Mouse (Mus musculus): ENCODE measurements around the gene Xpnpep1.
A peak's percentile ranks its signal among the peaks of the same experiment; 100 is the strongest.

Gene Xpnpep1

GRCm38 (mm10) chr19:53030279-53030678 is 9.7 kb downstream of the Xpnpep1 start:
- no peak for DNase-seq

DNA sequence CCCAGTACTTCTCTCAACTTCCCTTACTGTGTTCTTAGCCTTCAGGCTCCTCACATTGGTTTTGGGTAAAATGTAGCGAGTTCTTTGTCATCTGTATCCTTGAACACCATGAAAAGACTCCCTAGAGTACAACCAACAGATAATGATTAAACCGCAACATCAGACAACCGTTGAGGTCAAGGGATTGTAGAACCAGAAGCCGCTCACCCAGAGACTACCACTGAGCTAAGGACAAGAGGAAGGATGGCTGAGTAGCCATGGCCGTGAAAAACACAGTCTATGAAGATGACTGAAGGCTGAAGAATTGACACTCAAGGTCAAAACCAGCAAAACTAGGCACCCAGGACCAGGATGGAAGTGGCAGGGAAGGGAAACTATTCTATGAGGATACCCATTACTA is 10.3 kb downstream of the Xpnpep1 start:
- no peak for DNase-seq

DNA sequence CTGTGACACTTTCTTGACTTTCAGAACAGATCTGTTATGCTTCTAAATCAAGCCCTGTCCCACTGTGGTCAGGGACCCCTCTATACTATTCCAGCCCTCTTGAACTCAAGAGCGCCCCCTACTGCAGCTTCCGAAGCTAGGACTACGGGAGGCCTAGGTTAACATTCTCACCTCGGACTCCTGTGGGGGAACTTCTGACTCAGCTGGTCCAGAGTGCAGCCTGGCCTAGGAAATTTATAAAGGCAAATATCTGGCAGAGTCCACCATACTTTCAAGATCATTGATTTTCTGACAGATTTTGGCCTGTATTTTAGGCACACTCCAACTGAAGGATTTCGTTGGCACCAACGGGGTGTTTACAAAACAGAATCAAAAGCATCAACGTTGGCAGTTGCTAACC is 11.0 kb downstream of the Xpnpep1 start:
- no peak for DNase-seq

- DNase-seq = no peak
Measured at GRCm38 (mm10) chr19:53028216-53028615, 11.8 kb downstream of the Xpnpep1 start.

DNA sequence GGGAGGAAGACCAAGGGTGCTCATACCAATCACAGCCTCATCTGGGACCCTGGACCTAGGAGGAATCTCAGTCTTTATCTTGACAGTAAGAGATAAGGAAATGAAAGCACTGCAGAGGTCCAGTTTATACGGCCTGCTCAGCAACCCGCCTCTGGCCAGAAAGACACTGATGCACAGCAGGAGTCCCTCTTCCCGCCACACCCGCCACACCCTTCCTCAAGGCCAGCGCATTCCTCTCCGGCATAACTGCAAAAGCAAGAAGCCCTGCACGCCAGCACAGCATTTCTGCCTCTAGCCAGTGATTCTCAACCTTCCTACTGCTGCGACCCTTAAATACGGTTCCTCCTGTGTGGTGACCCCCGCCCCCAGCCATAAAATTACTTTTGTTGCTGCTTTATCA is 16.8 kb downstream of the Xpnpep1 start:
- no peak for DNase-seq

DNA sequence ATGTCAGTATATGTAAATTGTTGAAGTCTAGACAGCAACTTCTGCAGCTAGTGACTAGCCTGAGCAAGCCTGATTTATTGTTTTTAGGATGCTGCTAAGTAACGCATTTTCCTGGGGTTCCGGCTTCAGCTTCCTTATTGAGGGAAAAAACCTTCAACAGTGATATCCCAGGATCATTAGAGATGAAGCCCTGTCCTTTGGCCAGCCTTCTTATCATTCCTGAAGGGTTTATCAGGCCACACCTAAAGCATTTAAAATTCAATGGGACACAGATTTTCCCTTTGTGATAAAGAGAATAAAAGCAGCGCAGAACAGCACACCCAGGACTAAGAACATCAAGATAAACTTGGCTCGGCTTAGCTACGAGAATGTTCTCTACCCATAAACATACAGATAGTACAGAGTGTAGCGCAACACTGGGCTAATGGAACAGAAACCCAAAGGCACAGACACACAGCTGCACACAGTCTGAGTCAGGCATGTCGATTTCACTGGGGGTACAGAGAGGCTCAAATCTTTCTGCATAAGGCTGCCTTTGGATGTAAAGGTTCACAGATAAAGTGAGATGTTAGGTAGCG is 17.9 kb downstream of the Xpnpep1 start:
- no peak for DNase-seq

- no peak for DNase-seq
Measured at GRCm38 (mm10) chr19:53021537-53021936, 18.5 kb downstream of the Xpnpep1 start.

- peak; percentile 61 to 64 for DNase-seq
Measured at GRCm38 (mm10) chr19:53019716-53020463, 20.1 kb downstream of the Xpnpep1 start.

DNA sequence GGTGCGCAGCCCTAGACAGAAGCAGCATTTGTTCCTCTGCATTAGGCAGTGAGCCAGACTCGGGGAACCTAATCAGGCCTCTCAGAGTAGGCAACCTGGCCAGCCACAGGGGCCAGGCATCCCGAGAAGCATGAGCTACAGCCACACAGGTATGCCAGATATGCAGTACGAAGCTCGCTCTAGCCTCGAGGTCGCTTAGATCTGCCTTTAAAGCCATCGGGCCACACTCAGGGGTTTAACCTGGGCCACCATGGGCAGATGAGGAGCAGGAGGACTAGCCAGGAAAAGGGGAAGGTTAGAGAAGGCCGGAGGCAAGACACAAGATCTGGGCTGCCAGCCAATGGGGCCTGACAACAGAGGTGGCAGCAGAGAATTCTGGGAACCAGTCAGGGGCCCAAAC is 22.1 kb downstream of the Xpnpep1 start:
- peak; percentile 63 to 67 for DNase-seq

- DNase-seq = no peak
Measured at GRCm38 (mm10) chr19:53017248-53017647, 22.8 kb downstream of the Xpnpep1 start.

GRCm38 (mm10) chr19:53014910-53015710 is 24.9 kb downstream of the Xpnpep1 start:
- DNase-seq = no peak

GRCm38 (mm10) chr19:53013744-53014143 is 26.3 kb downstream of the Xpnpep1 start:
- DNase-seq = no peak

DNA sequence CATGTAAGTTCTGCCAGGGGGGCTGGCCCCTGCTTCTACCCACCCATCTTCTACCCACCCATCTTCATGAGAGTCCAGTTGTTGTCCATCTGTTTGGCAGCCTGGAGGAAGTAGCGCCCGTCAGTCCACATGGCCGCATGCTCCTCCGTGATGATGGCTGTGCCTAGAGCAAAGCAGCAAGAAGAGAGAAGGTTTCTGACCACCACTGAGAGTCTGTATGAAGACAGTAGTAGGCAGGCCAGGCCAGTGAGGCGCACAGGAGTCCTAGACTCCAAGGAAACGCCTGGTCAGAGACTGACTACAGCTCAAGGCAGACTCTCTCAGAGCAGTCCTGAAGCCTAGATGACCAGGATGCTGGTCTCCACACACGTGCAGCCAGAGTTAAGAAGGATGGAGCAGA is 26.7 kb downstream of the Xpnpep1 start:
- no peak for DNase-seq

- DNase-seq = no peak
Measured at GRCm38 (mm10) chr19:53010941-53011340, 29.1 kb downstream of the Xpnpep1 start.

- DNase-seq = no peak
Measured at GRCm38 (mm10) chr19:53008921-53009320, 31.1 kb downstream of the Xpnpep1 start.

- peak; percentile 77 to 83 for DNase-seq
Measured at GRCm38 (mm10) chr19:53008020-53008705, 31.9 kb downstream of the Xpnpep1 start.

GRCm38 (mm10) chr19:53005978-53006377 is 34.0 kb downstream of the Xpnpep1 start:
- DNase-seq = no peak

DNA sequence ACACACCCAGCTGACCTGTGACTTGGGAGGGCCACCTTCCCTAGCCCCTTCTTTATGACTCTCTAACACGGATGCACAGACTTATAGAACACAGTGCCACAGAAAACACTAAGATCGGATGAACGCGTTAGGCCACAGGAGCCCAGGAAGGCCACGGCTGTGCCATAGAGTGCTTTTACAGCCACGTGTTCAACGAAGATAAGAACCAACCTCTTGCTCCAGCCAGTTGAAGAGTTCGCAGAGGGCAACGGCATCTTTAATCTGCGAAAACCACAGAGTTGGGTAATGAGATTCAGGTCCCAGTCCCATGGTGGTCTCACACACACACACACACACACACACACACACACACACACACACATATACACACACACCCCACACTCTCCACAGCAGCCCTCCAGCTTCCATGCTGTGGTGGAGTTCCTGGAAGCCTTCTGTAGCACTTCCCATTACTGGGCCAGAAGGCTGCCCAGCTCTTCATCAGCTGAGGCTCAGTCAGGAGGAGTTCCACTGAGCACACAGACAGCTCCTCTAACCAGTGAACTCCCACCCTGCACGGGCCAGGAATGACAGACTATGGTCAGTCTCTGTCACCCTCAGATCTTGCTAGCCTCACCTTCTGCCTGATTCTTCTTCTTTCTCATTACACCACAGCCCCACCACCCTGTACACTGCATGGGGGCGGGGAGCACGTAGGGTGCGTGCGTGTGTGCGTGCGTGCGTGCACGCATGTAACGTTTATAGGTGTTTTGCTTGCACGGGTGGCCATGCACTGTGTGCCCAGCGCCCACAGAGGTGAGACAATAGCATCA is 36.3 kb downstream of the Xpnpep1 start:
- no peak for DNase-seq

GRCm38 (mm10) chr19:53002166-53003095 is 37.6 kb downstream of the Xpnpep1 start:
- no peak for DNase-seq

GRCm38 (mm10) chr19:52992880-52993440 is 47.1 kb downstream of the Xpnpep1 start:
- peak in 1 of 2 experiments; percentile 40 for DNase-seq

DNA sequence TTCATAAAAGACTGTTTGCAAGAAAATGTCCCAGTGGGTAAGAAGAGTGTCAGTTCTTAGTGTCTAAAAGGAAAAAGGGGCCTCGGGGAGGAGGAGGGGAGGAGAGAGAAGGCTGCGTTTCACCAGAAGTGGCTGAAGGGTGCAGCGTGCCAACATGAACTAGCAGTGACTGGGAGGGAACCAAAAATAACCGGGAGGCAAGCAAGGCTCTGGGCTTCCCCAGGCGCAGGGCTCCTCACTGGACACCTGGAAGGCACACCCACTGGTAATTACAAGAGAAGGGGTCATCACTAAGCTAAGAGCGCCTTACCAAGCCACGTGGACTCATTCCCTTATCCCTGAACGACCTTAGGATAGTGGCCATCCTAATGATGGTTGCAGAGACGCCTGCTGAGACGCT is 48.1 kb downstream of the Xpnpep1 start:
- DNase-seq = no peak
